Mouse (Mus musculus): ENCODE measurements around the gene 4930467E23Rik.
A peak's percentile ranks its signal among the peaks of the same experiment; 100 is the strongest.
"Not testable (repeated sequence)": the region's sequence is repeated elsewhere in the genome, so short reads cannot be mapped to it uniquely, and the experiment has no call there.

Gene 4930467E23Rik

GRCm38 (mm10) chr8:19729276-19729675 is at the start of gene 4930467E23Rik:
4930467E23Rik (plus strand) TSS chr8:19729576.
- DNase-seq (ENCODE audit: low spot score), result not testable (repeated sequence)

GRCm38 (mm10) chr8:19682311-19682710 is 47.1 kb upstream of the 4930467E23Rik start:
- DNase-seq (ENCODE audit: low spot score), result not testable (repeated sequence)

- not testable (repeated sequence) for DNase-seq (ENCODE audit: low spot score)
These were observed 43.9 kb upstream of the 4930467E23Rik start for GRCm38 (mm10) chr8:19685476-19685875.

GRCm38 (mm10) chr8:19688802-19689525 is 40.4 kb upstream of the 4930467E23Rik start:
- not testable (repeated sequence) for DNase-seq (ENCODE audit: low spot score)

- DNase-seq (ENCODE audit: low spot score), result not testable (repeated sequence)
These were observed 39.6 kb upstream of the 4930467E23Rik start for GRCm38 (mm10) chr8:19689745-19690144.

- DNase-seq (ENCODE audit: low spot score), result not testable (repeated sequence)
These were observed 38.0 kb upstream of the 4930467E23Rik start for GRCm38 (mm10) chr8:19691421-19691820.

- not testable (repeated sequence) for DNase-seq (ENCODE audit: low spot score)
These were observed 31.8 kb upstream of the 4930467E23Rik start for GRCm38 (mm10) chr8:19697497-19698077.

GRCm38 (mm10) chr8:19698123-19698522 is 31.3 kb upstream of the 4930467E23Rik start:
- not testable (repeated sequence) for DNase-seq (ENCODE audit: low spot score)

GRCm38 (mm10) chr8:19698722-19699121 is 30.7 kb upstream of the 4930467E23Rik start:
- DNase-seq (ENCODE audit: low spot score), result not testable (repeated sequence)

GRCm38 (mm10) chr8:19701326-19701725 is 28.1 kb upstream of the 4930467E23Rik start:
- DNase-seq (ENCODE audit: low spot score), result not testable (repeated sequence)

- not testable (repeated sequence) for DNase-seq (ENCODE audit: low spot score)
These were observed 27.1 kb upstream of the 4930467E23Rik start for GRCm38 (mm10) chr8:19702276-19702675.

GRCm38 (mm10) chr8:19702972-19703709 is 26.2 kb upstream of the 4930467E23Rik start:
- DNase-seq (ENCODE audit: low spot score), result peak; percentile 83

- not testable (repeated sequence) for DNase-seq (ENCODE audit: low spot score)
These were observed 25.5 kb upstream of the 4930467E23Rik start for GRCm38 (mm10) chr8:19703906-19704305.

GRCm38 (mm10) chr8:19704441-19705215 is 24.7 kb upstream of the 4930467E23Rik start:
- DNase-seq (ENCODE audit: low spot score), result not testable (repeated sequence)

- DNase-seq (ENCODE audit: low spot score), result not testable (repeated sequence)
These were observed 24.2 kb upstream of the 4930467E23Rik start for GRCm38 (mm10) chr8:19705216-19705600.

- DNase-seq (ENCODE audit: low spot score), result not testable (repeated sequence)
These were observed 23.2 kb upstream of the 4930467E23Rik start for GRCm38 (mm10) chr8:19706101-19706725.

- DNase-seq (ENCODE audit: low spot score), result peak; percentile 82
These were observed 22.2 kb upstream of the 4930467E23Rik start for GRCm38 (mm10) chr8:19706918-19707760.

GRCm38 (mm10) chr8:19707761-19708443 is 21.5 kb upstream of the 4930467E23Rik start:
- not testable (repeated sequence) for DNase-seq (ENCODE audit: low spot score)

GRCm38 (mm10) chr8:19708976-19709375 is 20.4 kb upstream of the 4930467E23Rik start:
- DNase-seq (ENCODE audit: low spot score), result not testable (repeated sequence)

GRCm38 (mm10) chr8:19709488-19709887 is 19.9 kb upstream of the 4930467E23Rik start:
- not testable (repeated sequence) for DNase-seq (ENCODE audit: low spot score)

All from left cerebral cortex, adult 11 months (tissue).